In genomic region chr6:56568470-56569372, GRCm38 (mm10) we compare ENCODE assay signal across 8 mouse cellular contexts. TPM values are rescaled to one million over a fixed set of nuclear protein-coding genes. Genes with fewer than 3 reads are reported as not detected.
A peak's percentile ranks its signal among the peaks of the same experiment; 100 is the strongest.
DNase-seq lines count a peak whose midpoint lies in the region; ATAC-seq and TF ChIP-seq lines count a peak whose summit lies in the region.

Gene Pde1c, minus strand, starts transcription at chr6:56569103.

- TF ChIP-seq CTCF in testis, adult 2 months (IDR thresholded peaks at IDR 0.05; ENCODE audit: control insufficient read depth, insufficient read depth, insufficient replicate concordance, low read depth, low read length): no peak
- TF ChIP-seq CTCF in kidney, adult 2 months (conservative IDR thresholded peaks at IDR 0.05; ENCODE audit: insufficient read depth, insufficient read length, low read depth, low read length): no peak

- H3K9ac ChIP-seq in neural tube, embryonic 11.5 days (ENCODE audit: low read length): peak within 1 kb of the TSS; percentile 59

- no peak within 1 kb of the TSS for H3K27ac ChIP-seq in testis, adult 2 months (ENCODE audit: control insufficient read depth, insufficient read depth, low read depth, low read length)
- no peak within 1 kb of the TSS for H3K27ac ChIP-seq in kidney, adult 2 months (ENCODE audit: insufficient read depth, low read depth, low read length)
- H3K27ac ChIP-seq in neural tube, embryonic 11.5 days (ENCODE audit: low read depth, low read length): no peak within 1 kb of the TSS

- no peaks in the 10 kb centered on the region for H3K36me3 ChIP-seq in testis, adult 2 months (ENCODE audit: control insufficient read depth, insufficient read depth, low read length)
- no peaks in the 10 kb centered on the region for H3K36me3 ChIP-seq in kidney, adult 2 months (ENCODE audit: control insufficient read depth, insufficient read depth, low read length)
- no peaks in the 10 kb centered on the region for H3K36me3 ChIP-seq in neural tube, embryonic 11.5 days (ENCODE audit: control insufficient read depth, insufficient read depth, low read length)

- no peak for TF ChIP-seq POLR2A in testis, adult 2 months (IDR thresholded peaks at IDR 0.05; ENCODE audit: control insufficient read depth, low read depth, low read length)
- no peak for TF ChIP-seq POLR2A in kidney, adult 2 months (IDR thresholded peaks at IDR 0.05; ENCODE audit: low read depth, low read length)

- peak within 1 kb of the TSS; percentile 56 for H3K4me3 ChIP-seq in testis, adult 2 months (ENCODE audit: control insufficient read depth, low read depth, low read length)
- peak within 1 kb of the TSS; percentile 56 for H3K4me3 ChIP-seq in kidney, adult 2 months (ENCODE audit: insufficient read depth, low read depth, low read length)
- peak within 1 kb of the TSS; percentile 62 for H3K4me3 ChIP-seq in neural tube, embryonic 11.5 days (ENCODE audit: low read depth, low read length)

- H3K4me2 ChIP-seq in neural tube, embryonic 11.5 days (ENCODE audit: low read depth): peak within 1 kb of the TSS; percentile 96

- 1% methylated on average over 48 of the region's 48 CpGs for WGBS in kidney, adult 2 months
- 1% methylated on average over 48 of the region's 48 CpGs for WGBS in neural tube, embryonic 11.5 days

- no peaks in the 10 kb centered on the region for H3K9me3 ChIP-seq in neural tube, embryonic 11.5 days (ENCODE audit: control insufficient read depth, low read length)

- ATAC-seq in neural tube, embryonic 11.5 days (ENCODE audit: insufficient read depth, low FRiP score, low TSS enrichment): peak; percentile 79

- peaks cover 6% of the 10 kb centered on the region for H3K4me1 ChIP-seq in testis, adult 2 months (ENCODE audit: control insufficient read depth, insufficient read depth, low read length)
- H3K4me1 ChIP-seq in kidney, adult 2 months (ENCODE audit: control insufficient read depth, insufficient read depth, low read length): no peaks in the 10 kb centered on the region
- H3K4me1 ChIP-seq in neural tube, embryonic 11.5 days (ENCODE audit: control insufficient read depth, insufficient read depth, low read length): no peaks in the 10 kb centered on the region

- no peaks in the 10 kb centered on the region for H3K27me3 ChIP-seq in testis, adult 2 months (ENCODE audit: control insufficient read depth, insufficient read depth, low read length)
- 0 out of 2 replicates have a peak, but pooled peaks cover 2% of the 10 kb centered on the region for H3K27me3 ChIP-seq in kidney, adult 2 months (replicated peaks; ENCODE audit: control insufficient read depth, insufficient read depth, low read length)
- H3K27me3 ChIP-seq in neural tube, embryonic 11.5 days (ENCODE audit: control insufficient read depth, insufficient read depth, low read length): no peaks in the 10 kb centered on the region

- no peak for DNase-seq in testis, postnatal 14 days (ENCODE audit: low spot score)
- DNase-seq in cerebellum, postnatal 14 days: peak; percentile 42 to 52
- peak; percentile 47 for DNase-seq in heart, adult 8-10 months (ENCODE audit: low spot score)
- peak; percentile 21 for DNase-seq in kidney, adult 2 months
- DNase-seq in lung, adult 18-20 months: peak; percentile 15 to 34
- DNase-seq in neural tube, embryonic 11.5 days (ENCODE audit: low spot score): peak; percentile 59
- no peak for DNase-seq in MN1 (ENCODE audit: low spot score)

RNA-seq across cellular contexts. Expression of gene Pde1c, which starts in this region (rescaled TPM):
- 37.1 and 54.3 TPM in 2 replicates for polyA plus RNA-seq in testis, adult 2 months (2012; rRNA removed)
- total RNA-seq in heart, adult 8-10 months (2022): 10 to 100 TPM; 72.2 to 86.9 (median 78.7) TPM
- 0.76 and 0.94 TPM in 2 replicates for polyA plus RNA-seq in kidney, adult 2 months (2012; rRNA removed)
- 2.5 and 2.9 TPM in 2 replicates for polyA plus RNA-seq in neural tube, embryonic 11.5 days (2014; fragmentation: Nextera tagmentation; extraction: Ambion mirVana)

Comparison
In these comparisons a context has a peak if more than half of its experiments do, and no peak if none do; other contexts are left out.
1. Peak in DNase-seq and H3K4me3 ChIP-seq in kidney, adult 2 months; RNA of the gene not detected or under 1 TPM.
2. DNase-seq: peak in cerebellum, postnatal 14 days (2 of 2), heart, adult 8-10 months (single experiment), lung, adult 18-20 months (2 of 2) and neural tube, embryonic 11.5 days (single experiment); none in testis, postnatal 14 days (single experiment) and MN1 (single experiment).
3. Peak in every context shown above with its lines, with median percentiles within 50 percentile points of each other: H3K4me3 ChIP-seq.